Mouse (Mus musculus): ENCODE data around the gene Thrap3.

The Thrap3 gene

GRCm38 (mm10) chr4:126134639-126135038 is 67.9 kb downstream of the Thrap3 start:
- peak; percentile 50 to 54 for DNase-seq

DNA sequence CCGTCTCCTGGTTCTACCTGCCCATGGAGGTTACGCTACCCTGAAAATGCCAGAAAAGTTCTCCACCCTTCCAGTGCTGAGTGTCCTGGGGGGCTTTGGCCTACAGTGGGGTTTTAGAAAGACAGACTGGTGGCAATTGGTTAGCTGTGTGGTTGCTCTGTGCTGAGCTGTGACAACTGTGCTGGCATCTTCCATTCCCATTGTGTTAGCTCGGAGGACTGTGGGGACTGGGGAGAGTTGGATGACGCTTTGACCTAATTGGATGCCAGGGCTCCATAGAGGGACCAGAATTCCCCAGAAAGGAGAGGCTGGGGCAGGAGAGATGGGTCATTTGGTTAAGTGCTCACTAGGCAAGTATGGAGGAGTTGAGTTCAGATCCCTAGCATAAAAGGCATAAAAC is 68.3 kb downstream of the Thrap3 start:
- no peak for DNase-seq

GRCm38 (mm10) chr4:126132636-126133264 is 69.8 kb downstream of the Thrap3 start:
- no peak for DNase-seq

GRCm38 (mm10) chr4:126131290-126132121 is 71.1 kb downstream of the Thrap3 start:
- peak; percentile 36 to 54 for DNase-seq

- DNase-seq: no peak
These were observed 72.1 kb downstream of the Thrap3 start for GRCm38 (mm10) chr4:126130502-126130901.

- DNase-seq: peak; percentile 57 to 63
These were observed 79.1 kb downstream of the Thrap3 start for GRCm38 (mm10) chr4:126123309-126124040.

DNA sequence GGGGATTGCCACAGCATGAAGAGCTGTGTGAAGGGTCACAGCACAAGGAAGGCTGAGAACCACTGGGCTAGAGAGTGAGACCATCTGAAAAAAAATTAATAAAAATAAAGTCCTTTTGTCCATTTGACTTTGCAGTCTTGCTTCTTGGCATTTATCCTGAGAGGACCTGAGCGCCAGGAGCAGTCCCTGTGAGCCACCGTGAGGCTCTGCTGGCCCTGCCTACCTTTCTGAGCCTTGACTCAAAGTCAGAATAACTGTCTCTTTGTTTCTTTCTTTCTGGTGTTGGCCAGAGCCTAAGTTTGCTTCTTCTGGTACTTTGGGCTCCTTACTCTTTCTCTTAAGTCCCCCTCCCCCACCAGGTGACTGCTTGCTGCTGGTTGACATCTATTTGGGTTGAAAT is 82.1 kb downstream of the Thrap3 start:
- DNase-seq: peak in 1 of 2 experiments; percentile 61

DNA sequence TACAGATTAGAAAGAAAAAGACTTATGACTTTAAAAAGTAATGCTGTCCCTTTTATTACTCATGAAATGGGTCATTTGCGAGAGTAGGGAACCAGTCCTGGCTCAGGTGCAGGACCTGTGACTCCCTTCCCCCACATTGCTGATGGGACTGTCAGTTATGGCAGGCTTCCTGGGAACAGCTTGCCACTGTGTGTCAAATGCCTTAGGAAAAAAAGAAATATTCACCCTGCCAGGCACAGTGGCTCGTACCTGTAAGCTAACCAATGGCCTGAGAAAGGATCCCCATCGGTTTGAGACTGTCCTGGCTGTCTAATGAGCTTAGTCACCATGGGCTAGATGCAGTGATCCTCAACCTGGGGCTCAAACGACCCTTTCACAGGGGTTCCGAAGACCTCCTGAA is 82.5 kb downstream of the Thrap3 start:
- peak; percentile 80 to 86 for DNase-seq

- peak; percentile 64 to 66 for DNase-seq
These were observed 83.5 kb downstream of the Thrap3 start for GRCm38 (mm10) chr4:126119051-126119450.

DNA sequence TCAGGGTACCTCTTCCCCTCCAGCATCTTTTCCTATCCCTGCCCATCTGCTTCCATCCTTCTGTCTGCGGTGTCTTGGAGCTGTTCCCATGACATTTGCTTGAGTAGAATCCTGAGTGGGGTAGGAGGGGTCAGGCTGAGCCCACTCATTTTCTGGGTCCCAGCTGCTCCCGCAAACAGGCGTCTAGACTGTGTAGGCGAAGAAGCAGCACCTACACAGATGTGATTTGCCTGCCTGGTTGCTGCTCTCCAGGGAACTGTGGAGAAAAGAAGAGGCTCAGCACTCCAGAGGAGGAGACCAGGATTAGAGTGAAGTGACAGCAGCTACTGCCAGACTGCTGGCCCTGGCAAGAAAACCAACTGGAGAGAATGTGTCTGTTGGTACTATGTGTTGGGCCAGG is 83.9 kb downstream of the Thrap3 start:
- DNase-seq: peak; percentile 74 to 80

DNA sequence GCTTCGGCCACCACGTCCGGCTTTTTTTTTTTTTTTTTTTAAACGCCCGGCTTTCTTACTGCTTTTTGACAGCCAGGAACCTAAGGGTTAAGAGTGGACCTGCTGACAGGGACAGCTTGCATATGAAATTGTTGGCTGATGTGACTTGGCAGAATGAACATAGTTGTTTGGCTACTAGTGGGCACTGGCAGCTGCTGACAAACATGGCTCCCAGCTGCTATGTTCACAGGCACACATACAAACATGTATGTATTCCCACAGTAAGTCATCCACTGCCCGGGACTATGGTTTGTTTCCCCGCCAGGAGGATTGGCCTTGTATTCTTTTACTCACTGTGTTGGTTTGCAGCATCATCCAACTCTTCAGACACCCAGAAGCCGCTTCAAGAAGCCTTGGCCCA is 85.4 kb downstream of the Thrap3 start:
- peak in 1 of 2 experiments; percentile 44 for DNase-seq

DNA sequence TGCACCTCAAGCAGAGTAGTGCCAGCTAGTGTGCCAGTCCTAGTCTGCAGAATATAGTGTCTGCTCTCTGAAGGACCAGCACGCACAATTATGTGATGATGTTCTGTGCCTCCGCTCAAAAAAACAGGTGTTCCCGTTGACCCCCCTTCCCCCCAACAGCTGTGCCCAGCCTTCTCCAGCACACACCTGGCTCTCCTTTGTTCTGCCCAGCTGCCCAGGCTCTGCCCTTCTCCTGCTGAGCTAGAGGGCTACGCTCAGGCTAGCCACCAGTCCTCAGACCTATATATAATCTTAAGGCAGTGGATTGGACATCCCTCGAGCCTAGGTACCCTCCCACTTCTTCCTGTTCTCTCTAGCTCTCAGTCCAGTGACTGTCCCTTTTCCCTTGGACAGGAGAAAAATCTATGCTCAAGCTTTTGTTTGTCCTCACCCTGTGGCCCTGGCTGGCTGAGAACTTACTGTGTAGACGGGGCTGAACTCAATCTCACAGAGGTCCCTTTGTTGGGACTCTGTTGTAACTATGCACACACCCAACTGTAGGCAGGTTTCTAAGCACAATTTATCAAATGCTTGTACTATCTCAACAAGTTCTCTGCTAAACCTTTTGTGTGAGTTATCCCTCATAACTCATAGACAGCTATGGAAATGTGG is 86.6 kb downstream of the Thrap3 start:
- DNase-seq: no peak

- DNase-seq: no peak
These were observed 87.1 kb downstream of the Thrap3 start for GRCm38 (mm10) chr4:126115411-126115810.

All from cerebellum, postnatal 25 days (tissue).